Comparison of ENCODE assay signal across 18 mouse cellular contexts in the genomic region with DNA sequence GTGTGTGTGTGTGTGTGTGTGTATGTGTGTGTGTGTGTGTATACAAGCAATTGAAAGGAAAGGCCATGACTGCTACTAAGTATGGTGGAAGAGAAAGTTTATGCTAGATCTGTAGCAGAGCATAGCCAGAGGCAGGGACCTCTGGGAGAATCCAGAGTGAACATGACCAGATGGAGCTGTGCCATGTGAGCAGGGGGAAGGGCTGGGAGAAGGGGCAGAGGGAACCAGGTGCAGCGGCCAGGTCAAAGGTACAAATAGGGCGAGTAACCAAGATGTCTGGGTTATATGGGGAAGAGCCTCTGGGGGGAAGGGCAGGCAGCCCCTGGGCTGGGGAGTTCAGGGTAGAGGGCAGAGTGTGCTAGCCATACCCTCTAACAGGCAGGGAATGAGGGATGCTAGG. TPM values are rescaled to one million over a fixed set of nuclear protein-coding genes. Genes with fewer than 3 reads are reported as not detected.
DNase-seq lines count a peak whose midpoint lies in the region; ATAC-seq lines count a peak whose summit lies in the region.
"Had no signal": no experiment of that assay in that cellular context is flagged by ENCODE, and none has a peak within 500 bp of the region (broad histone marks: within the 10 kb centered on the region; RNA-seq: fewer than 3 reads in every experiment).

No protein-coding gene starts in this region.

- no peaks in the 10 kb centered on the region for H3K36me3 ChIP-seq in kidney, embryonic 15.5 days
- H3K36me3 ChIP-seq: embryonic facial prominence, embryonic 15.5 days; forebrain, embryonic 10.5 days; heart, embryonic 12.5 days; hindbrain, embryonic 10.5 days had no signal

- no peak for ATAC-seq in kidney, embryonic 15.5 days (replicated peaks; ENCODE audit: low FRiP score)
- ATAC-seq: forebrain, embryonic 14.5 days had no signal

- DNase-seq in cerebellum, adult 9-11 months, result peak; percentile 47
- no peak for DNase-seq in cerebellum, adult 9-10 months
- DNase-seq in kidney, adult 8-10 months, result peak; percentile 12 to 19
- peak; percentile 12 for DNase-seq in lung, postnatal 10 days
- DNase-seq in lung, postnatal 36 days, result no peak
- DNase-seq: adrenal gland, adult 2 months; adrenal gland, postnatal 25 days; embryo, embryonic 11 days; gastrocnemius, adult 2 months; gastrocnemius, postnatal 25 days had no signal

- H3K9ac ChIP-seq in kidney, embryonic 15.5 days, result no peak overlapping the region
- H3K9ac ChIP-seq: embryonic facial prominence, embryonic 15.5 days; heart, embryonic 12.5 days; hindbrain, embryonic 14.5 days had no signal

- no peak overlapping the region for H3K4me2 ChIP-seq in kidney, embryonic 15.5 days
- H3K4me2 ChIP-seq: embryonic facial prominence, embryonic 15.5 days; heart, embryonic 12.5 days; hindbrain, embryonic 14.5 days had no signal

- WGBS in kidney, embryonic 15.5 days, result 79% methylated on average over 2 of the region's 2 CpGs

- H3K4me1 ChIP-seq in kidney, embryonic 15.5 days, result peaks cover 15% of the 10 kb centered on the region

- H3K4me3 ChIP-seq in kidney, embryonic 15.5 days (replicated peaks), result no peak overlapping the region
- H3K4me3 ChIP-seq: embryonic facial prominence, embryonic 15.5 days; erythroblast, embryonic 14.5 days; forebrain, embryonic 10.5 days; gastrocnemius, adult 2 months; heart, embryonic 12.5 days; hindbrain, embryonic 10.5 days had no signal

- H3K9me3 ChIP-seq in kidney, embryonic 15.5 days (replicated peaks), result no peaks in the 10 kb centered on the region
- H3K9me3 ChIP-seq: embryonic facial prominence, embryonic 15.5 days; forebrain, embryonic 10.5 days; heart, embryonic 12.5 days; hindbrain, embryonic 10.5 days had no signal

- H3K27me3 ChIP-seq in kidney, embryonic 15.5 days, result peaks cover 13% of the 10 kb centered on the region; the same call in 1 of the 2 replicates

- no peak overlapping the region for H3K27ac ChIP-seq in kidney, embryonic 15.5 days
- H3K27ac ChIP-seq: embryonic facial prominence, embryonic 15.5 days; forebrain, embryonic 10.5 days; gastrocnemius, adult 2 months; hindbrain, embryonic 10.5 days; hindbrain, embryonic 14.5 days had no signal

RNA-seq across cellular contexts. Expression of a gene that starts 1.5 kb away (rescaled TPM):
- polyA plus RNA-seq in kidney, embryonic 15.5 days (2015; fragmentation: Nextera tagmentation; extraction: Ambion mirVana), result 1.0 and 1.7 TPM in 2 replicates
- polyA plus RNA-seq: erythroblast, embryonic 14.5 days had no signal

Comparison
In these comparisons a context has a peak if more than half of its experiments do, and no peak if none do; other contexts are left out.
1. DNase-seq: peak in cerebellum, adult 9-11 months (single experiment), kidney, adult 8-10 months (2 of 2) and lung, postnatal 10 days (single experiment); none in cerebellum, adult 9-10 months (single experiment) and lung, postnatal 36 days (single experiment).